Comparison of ENCODE assay signal across 8 mouse cellular contexts in genomic region chr8:47242207-47243004, GRCm38 (mm10).
A peak's percentile ranks its signal among the peaks of the same experiment; 100 is the strongest.
DNase-seq lines count a peak whose midpoint lies in the region; ATAC-seq and TF ChIP-seq lines count a peak whose summit lies in the region.

No protein-coding gene starts in this region.

- H3K27me3 ChIP-seq in hindbrain, embryonic 10.5 days (ENCODE audit: insufficient read depth, poor library complexity, severe bottlenecking): no peaks in the 10 kb centered on the region
- no peaks in the 10 kb centered on the region for H3K27me3 ChIP-seq in liver, postnatal 0 days (ENCODE audit: insufficient read depth, low read length)
- H3K27me3 ChIP-seq in neural tube, embryonic 15.5 days (replicated peaks): no peaks in the 10 kb centered on the region

- H3K4me2 ChIP-seq in liver, postnatal 0 days (ENCODE audit: low read depth, low read length): peak overlapping the region; percentile 65
- H3K4me2 ChIP-seq in neural tube, embryonic 15.5 days: peak overlapping the region; percentile 62

- TF ChIP-seq EP300 in liver, postnatal 0 days (IDR thresholded peaks at IDR 0.05; ENCODE audit: low read depth): no peak

- no peak overlapping the region for H3K9ac ChIP-seq in liver, postnatal 0 days (replicated peaks)
- peak overlapping the region; percentile 40 for H3K9ac ChIP-seq in neural tube, embryonic 15.5 days (replicated peaks)

- H3K36me3 ChIP-seq in hindbrain, embryonic 10.5 days: no peaks in the 10 kb centered on the region
- H3K36me3 ChIP-seq in liver, postnatal 0 days (replicated peaks; ENCODE audit: insufficient read depth, low read length): no peaks in the 10 kb centered on the region
- no peaks in the 10 kb centered on the region for H3K36me3 ChIP-seq in neural tube, embryonic 15.5 days

- peak overlapping the region; percentile 90 for H3K27ac ChIP-seq in hindbrain, embryonic 10.5 days
- peak overlapping the region; percentile 88 for H3K27ac ChIP-seq in layer of hippocampus, adult 2 months
- H3K27ac ChIP-seq in liver, postnatal 0 days (ENCODE audit: low read depth): 0 out of 2 replicates have a peak overlapping the region, but pooled peaks have one; percentile 34
- H3K27ac ChIP-seq in neural tube, embryonic 15.5 days (replicated peaks): peak overlapping the region; percentile 87

- DNase-seq in NIH3T3 (ENCODE audit: low read depth): peak; percentile 8
- peak; percentile 74 to 77 for DNase-seq in cerebellum, postnatal 25 days
- DNase-seq in frontal cortex, postnatal 14 days (ENCODE audit: low spot score in 2 of 2): peak; percentile 58 to 80
- DNase-seq in hindbrain, embryonic 10.5 days (ENCODE audit: low spot score): peak; percentile 91
- DNase-seq in layer of hippocampus, adult 2 months (ENCODE audit: low spot score in 2 of 2): peak; percentile 83 to 90
- DNase-seq in liver, postnatal 0 days: peak; percentile 42
- DNase-seq in thymus, postnatal 25 days: peak; percentile 10

- peaks cover 75% of the 10 kb centered on the region for H3K4me1 ChIP-seq in hindbrain, embryonic 10.5 days (replicated peaks)
- peaks cover 5% of the 10 kb centered on the region; the same call in 1 of the 2 replicates for H3K4me1 ChIP-seq in liver, postnatal 0 days (ENCODE audit: insufficient read depth)
- peaks cover 50% of the 10 kb centered on the region for H3K4me1 ChIP-seq in neural tube, embryonic 15.5 days

- 16% methylated on average over 17 of the region's 17 CpGs for WGBS in hindbrain, embryonic 10.5 days
- 37% methylated on average over 17 of the region's 17 CpGs for WGBS in liver, postnatal 0 days (ENCODE audit: insufficient replicate concordance)
- 6% methylated on average over 17 of the region's 17 CpGs for WGBS in neural tube, embryonic 15.5 days

- TF ChIP-seq CTCF in layer of hippocampus, adult 2 months (conservative IDR thresholded peaks at IDR 0.05): no peak
- TF ChIP-seq CTCF in liver, postnatal 0 days (IDR thresholded peaks at IDR 0.05; ENCODE audit: low read depth): no peak

- H3K9me3 ChIP-seq in hindbrain, embryonic 10.5 days: no peaks in the 10 kb centered on the region
- no peaks in the 10 kb centered on the region for H3K9me3 ChIP-seq in liver, postnatal 0 days (ENCODE audit: low read length)
- H3K9me3 ChIP-seq in neural tube, embryonic 15.5 days (replicated peaks): no peaks in the 10 kb centered on the region

- peak; percentile 89 for ATAC-seq in liver, postnatal 0 days
- ATAC-seq in neural tube, embryonic 15.5 days (ENCODE audit: low FRiP score): peak; percentile 95

- H3K4me3 ChIP-seq in hindbrain, embryonic 10.5 days: peak overlapping the region; percentile 48
- H3K4me3 ChIP-seq in layer of hippocampus, adult 2 months: peak overlapping the region; percentile 51
- peak overlapping the region; percentile 29; the same call in 1 of the 2 replicates for H3K4me3 ChIP-seq in liver, postnatal 0 days (ENCODE audit: low read depth, low read length)
- H3K4me3 ChIP-seq in neural tube, embryonic 15.5 days (replicated peaks): peak overlapping the region; percentile 40

Comparison
In these comparisons a context has a peak if more than half of its experiments do, and no peak if none do; other contexts are left out.
1. Peak in every context shown above with its lines: DNase-seq, ATAC-seq, H3K4me3 ChIP-seq and H3K27ac ChIP-seq.
2. DNase-seq: peak in every context shown above with its lines; median percentile 91 in hindbrain, embryonic 10.5 days; 86 in layer of hippocampus, adult 2 months; 76 in cerebellum, postnatal 25 days; 69 in frontal cortex, postnatal 14 days; 42 in liver, postnatal 0 days; 10 in thymus, postnatal 25 days; 8 in NIH3T3.
3. H3K27ac ChIP-seq: peak in every context shown above with its lines; median percentile 90 in hindbrain, embryonic 10.5 days; 88 in layer of hippocampus, adult 2 months; 87 in neural tube, embryonic 15.5 days; 34 in liver, postnatal 0 days.